Mouse (Mus musculus): ENCODE data around the gene Slc39a2.
"Not testable (repeated sequence)": the region's sequence is repeated elsewhere in the genome, so short reads cannot be mapped to it uniquely, and the experiment has no call there.

The Slc39a2 gene

GRCm38 (mm10) chr14:51902806-51903710 is 10.4 kb downstream of the Slc39a2 start:
- peak; percentile 62 to 76 for DNase-seq (ENCODE audit: low read depth in 2 of 2, low spot score in 2 of 2)

DNA sequence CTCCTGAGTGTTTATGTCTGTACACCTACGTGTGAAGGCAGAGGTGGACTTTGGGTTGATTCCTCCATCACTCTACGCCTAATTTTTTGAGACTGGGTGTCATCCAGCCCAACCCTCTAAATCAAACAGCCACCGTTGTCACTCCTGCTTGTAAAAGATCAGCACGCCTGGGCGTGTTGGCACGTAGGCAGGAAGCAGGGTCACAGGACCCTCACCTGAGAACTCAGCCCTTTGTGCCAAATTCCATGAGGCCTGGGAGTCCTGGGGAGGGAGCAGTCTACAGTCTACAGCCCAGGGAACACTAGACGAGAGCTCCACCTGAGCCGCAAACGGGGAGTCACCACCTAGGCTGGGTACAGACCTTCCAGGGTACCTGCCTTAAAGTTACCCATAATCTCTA is 11.1 kb downstream of the Slc39a2 start:
- DNase-seq (ENCODE audit: low read depth in 2 of 2, low spot score in 2 of 2): no peak

- no peak for DNase-seq (ENCODE audit: low read depth in 2 of 2, low spot score in 2 of 2)
Measured at GRCm38 (mm10) chr14:51904706-51905105, 12.0 kb downstream of the Slc39a2 start.

DNA sequence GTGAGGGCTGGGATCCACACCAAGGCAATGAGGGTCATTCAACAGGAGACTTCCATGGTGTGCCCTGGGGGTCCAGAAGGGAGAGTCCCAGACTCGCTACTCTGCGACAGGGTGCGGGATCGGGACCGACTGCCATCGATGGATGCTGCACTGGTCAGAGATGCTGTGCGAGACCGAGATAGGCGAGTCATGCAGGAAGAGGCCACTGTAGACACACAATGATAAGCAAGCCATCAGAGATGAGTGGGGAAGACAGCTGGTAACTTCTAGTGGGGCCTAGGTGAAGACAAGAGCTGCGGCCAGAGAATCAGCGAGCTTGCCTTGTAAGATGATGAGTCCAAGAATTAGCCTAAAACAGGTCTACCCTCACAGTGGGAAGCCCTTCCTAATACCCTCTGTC is 13.4 kb downstream of the Slc39a2 start:
- DNase-seq (ENCODE audit: low read depth in 2 of 2, low spot score in 2 of 2): no peak

DNA sequence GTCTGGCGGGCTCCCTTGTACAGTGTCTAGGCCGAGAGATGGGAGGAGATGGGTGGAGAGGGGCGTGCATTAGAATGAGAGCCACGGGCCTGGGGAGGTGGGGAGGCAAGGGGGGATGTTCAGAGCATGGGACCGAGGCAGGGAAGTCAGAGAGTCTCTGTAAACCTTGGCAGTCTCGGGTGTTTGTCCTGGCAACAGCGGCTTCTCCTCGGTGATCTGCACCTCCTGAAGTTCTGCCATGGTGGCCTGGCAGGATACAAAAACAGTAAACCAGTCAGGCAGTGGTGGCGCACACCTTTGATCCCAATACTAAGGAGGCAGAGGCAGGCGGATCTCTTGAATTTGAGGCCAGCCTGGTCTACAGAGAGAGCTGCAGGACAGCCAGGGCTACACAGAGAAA is 18.6 kb downstream of the Slc39a2 start:
- no peak for DNase-seq (ENCODE audit: low read depth in 2 of 2, low spot score in 2 of 2)

DNA sequence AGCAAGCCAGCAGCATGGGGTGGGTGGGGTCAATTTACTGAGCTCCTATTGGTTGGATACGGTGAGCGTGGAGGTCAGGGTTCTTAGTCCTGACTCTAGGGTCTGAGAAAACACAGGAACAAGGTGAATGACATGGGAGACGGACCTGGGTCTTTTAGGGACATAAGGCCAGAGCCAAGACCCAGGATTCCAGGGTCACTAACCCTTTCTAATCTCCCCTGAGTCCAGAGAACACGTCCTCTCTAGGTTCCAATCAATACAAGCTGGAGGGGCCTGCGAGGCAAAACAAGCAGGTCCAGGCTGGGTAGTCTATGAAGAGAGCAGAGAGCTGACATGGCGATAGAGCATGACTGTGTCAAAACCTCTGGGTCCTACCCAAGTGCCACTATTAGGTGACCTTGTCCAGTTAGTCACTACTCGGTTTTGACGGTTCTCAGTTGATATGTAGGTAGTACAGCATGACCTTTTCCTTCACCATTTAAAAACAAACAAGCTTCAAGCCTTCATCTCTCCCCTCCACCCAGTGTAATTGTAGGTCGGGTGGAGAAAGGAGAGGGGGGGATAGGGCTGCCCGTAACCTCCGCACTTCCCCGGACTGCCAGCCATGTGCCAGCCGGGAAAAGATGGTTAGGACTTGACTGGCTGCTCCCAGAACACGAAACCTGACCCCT is 19.8 kb downstream of the Slc39a2 start:
- DNase-seq (ENCODE audit: low read depth in 2 of 2, low spot score in 2 of 2): no peak

DNA sequence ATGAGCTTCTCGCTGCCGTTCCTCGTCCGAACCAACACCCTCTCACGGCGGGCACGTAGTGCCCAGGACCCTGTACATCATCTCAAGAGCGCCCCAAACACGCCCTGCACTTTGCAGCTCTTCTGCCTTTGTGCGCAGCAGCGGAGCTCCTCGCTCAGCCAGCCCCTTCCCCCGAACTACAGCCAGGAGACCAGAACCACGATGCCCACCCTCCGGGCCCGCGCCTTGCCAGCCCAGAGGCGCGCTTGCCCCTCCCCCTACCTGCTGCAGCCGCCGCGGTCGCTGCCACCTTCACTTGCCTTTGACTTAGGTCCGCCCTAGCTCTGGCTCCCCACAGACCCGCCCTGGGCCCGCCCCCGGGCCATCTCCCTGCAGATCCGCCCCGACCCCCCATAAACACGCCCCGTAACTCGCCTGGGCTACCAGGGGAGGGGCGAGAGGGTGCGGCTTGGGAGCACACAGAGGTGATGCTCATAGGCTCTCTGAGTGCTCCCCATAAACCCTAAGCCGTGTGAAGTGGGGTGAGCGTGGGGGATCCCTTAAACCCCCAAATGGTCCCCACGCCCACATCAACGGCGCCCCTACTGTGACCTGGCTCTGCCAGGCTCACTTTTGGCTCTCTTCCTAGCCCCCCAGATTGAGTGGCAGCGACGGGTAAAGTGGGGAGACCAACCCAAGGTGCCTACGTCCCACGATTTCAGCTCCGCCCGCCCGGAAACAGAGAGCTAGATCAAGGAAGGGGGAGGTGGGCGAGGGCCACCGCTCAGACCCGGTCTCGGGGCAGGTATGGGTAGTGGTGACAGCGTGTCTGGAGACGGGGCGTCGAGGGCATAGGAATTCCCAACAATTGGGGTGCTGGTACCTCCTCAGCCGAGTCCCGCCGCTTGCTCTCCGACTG is 20.6 kb downstream of the Slc39a2 start:
- DNase-seq (ENCODE audit: low read depth in 2 of 2, low spot score in 2 of 2): peak; percentile 86 to 89

- peak in 1 of 2 experiments; percentile 5 for DNase-seq (ENCODE audit: low read depth in 2 of 2, low spot score in 2 of 2)
Measured at GRCm38 (mm10) chr14:51913960-51914762, 21.5 kb downstream of the Slc39a2 start, which contains the start of gene Ndrg2. Gene Ndrg2, minus strand, starts transcription at chr14:51914158.

DNA sequence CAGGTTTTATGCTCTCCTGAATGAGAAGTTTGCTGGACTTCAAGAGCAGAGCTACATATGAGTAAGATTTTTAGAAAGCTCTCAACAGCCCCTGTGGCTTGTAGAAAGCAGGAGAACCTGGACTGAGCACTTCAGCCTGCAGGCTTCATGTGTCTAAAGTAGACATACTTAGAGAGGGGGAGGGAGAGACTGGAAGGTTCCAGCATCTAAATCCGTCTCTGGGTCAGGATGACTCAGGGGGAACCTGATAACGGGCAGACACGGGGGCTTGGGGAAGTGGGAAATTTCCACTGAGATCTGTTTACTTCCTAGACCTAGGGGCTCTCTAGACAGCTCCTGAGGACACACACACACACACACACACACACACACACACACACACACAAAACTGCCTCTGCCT is 22.3 kb downstream of the Slc39a2 start:
- DNase-seq (ENCODE audit: low read depth in 2 of 2, low spot score in 2 of 2): no peak

DNA sequence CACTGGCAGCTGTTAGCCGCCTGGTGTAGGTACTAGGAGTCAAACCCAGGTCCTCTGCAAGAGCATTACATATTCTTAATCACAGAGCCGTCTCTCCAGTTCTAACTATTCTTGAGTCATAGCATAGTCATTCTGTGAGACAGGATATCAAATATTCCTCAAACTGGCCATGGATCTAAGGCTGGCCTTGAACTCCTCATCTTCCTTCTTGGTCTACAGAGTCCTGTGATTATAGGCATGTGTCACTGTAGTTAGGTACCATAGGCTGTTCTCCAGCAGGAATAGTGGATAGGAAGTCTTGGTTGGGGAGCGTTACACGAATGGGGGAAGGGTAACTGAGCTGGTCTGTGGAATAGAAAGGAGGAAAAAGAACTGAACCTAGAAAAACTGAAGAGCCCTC is 23.9 kb downstream of the Slc39a2 start:
- DNase-seq (ENCODE audit: low read depth in 2 of 2, low spot score in 2 of 2): no peak

- no peak for DNase-seq (ENCODE audit: low read depth in 2 of 2, low spot score in 2 of 2)
Measured at GRCm38 (mm10) chr14:51918125-51918524, 25.4 kb downstream of the Slc39a2 start, which contains the start of gene Tppp2. Gene Tppp2, plus strand, starts transcription at chr14:51918425.

GRCm38 (mm10) chr14:51918966-51919365 is 26.3 kb downstream of the Slc39a2 start:
- no peak for DNase-seq (ENCODE audit: low read depth in 2 of 2, low spot score in 2 of 2)

DNA sequence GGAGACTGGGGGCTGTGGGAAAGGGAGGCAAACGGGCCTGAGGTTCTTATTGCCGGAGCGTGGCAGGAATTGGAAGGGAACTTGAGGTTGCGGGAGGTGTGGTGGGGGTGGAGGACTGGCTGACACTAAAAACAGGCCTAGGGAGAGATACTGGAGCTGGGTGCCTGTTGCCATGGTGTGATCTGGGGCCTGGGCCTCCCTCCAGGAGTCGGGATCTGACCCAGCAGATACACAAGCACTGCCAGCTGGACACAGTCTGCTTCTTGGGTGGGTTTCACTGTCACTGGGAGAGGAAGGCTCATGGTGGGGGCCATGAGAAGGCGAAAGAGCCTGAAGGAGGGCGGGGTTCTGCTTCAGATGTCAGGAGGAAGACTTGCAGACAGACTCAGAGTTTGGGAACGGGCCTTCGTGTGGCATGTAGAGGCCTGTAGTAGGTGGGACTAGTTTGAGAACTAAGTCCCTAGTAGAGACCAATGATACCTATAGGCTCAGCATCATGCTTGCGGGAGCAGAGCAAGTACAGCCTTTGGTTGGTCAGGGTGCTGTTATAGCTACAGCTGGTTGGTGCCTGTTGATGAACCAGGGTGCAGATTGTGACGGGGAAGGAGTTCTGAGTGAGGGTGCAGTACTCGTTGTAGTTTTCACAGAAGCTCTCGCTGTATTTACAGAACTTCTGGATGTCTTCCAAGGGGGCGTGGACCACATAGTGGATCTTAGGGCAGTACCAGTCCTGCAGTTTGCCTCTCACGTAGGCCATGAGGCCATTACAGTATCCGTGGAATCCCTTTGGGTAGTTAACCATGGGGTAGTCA is 29.3 kb downstream of the Slc39a2 start:
- DNase-seq (ENCODE audit: low read depth in 2 of 2, low spot score in 2 of 2): no peak

- DNase-seq (ENCODE audit: low read depth in 2 of 2, low spot score in 2 of 2): no peak
Measured at GRCm38 (mm10) chr14:51922571-51922865, 29.8 kb downstream of the Slc39a2 start, which contains the start of gene Rnase13. Gene Rnase13, minus strand, starts transcription at chr14:51922773.

GRCm38 (mm10) chr14:51922910-51923309 is 30.2 kb downstream of the Slc39a2 start:
- DNase-seq (ENCODE audit: low read depth in 2 of 2, low spot score in 2 of 2): no peak

DNA sequence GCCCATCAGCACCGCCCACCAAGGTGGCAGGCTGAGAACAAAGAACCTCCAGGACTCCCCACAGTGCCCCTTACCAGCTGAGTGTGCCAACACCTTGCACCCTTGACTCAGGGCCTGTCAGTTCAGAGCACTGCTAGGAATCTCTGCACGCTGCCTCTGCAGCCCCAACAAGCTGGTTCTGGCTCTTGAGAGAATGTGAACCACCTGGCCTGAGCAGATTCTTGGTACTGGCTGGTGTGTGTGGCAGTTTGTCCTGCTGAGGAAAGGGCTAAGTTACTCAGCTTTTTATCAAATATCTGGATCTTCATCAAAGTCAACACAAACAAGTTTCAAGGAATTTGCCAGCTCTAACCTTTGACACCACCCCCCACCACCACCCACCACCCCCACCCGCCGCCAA is 30.8 kb downstream of the Slc39a2 start:
- DNase-seq (ENCODE audit: low read depth in 2 of 2, low spot score in 2 of 2): no peak

DNA sequence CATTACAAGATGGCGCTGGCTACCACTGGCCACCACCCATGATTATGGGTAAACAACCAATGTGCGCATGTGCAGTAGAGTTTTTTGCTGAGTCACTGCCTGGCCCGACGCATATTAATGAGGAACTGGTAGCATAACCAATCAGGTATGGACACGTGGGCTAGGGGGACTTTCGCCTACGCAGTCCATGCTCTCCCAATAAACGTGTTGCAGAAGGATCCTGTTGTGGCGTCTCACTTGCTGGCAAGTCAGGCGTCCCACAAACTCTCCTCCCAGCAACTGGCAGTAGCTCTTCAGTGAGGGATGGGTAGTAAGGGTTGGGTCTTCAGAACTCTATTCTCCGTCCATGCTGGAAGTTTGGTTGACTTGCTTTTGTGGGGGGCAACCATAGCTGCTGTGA is 34.2 kb downstream of the Slc39a2 start:
- DNase-seq (ENCODE audit: low read depth in 2 of 2, low spot score in 2 of 2): not testable (repeated sequence)

GRCm38 (mm10) chr14:51929309-51929943 is 36.7 kb downstream of the Slc39a2 start:
- no peak for DNase-seq (ENCODE audit: low read depth in 2 of 2, low spot score in 2 of 2)

DNA sequence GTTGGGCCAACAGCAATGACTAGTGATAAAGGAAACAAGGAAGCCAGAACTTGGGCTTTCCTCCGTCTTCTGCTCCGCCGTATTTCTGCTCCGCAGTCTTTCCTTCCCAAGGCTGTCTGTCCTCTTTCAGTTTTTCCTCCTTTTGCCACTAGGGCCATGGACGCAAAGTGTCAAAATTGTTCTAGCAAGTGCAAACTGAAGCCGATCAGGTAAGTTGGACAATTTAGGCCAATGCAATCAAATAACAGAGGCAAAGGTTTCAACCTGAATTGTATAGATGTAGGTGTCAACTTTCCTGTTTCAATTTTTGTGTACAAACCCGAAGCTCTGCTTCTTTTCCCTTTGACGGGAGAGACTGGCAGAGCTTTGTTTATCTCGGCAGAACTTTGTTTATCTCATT is 37.3 kb downstream of the Slc39a2 start:
- no peak for DNase-seq (ENCODE audit: low read depth in 2 of 2, low spot score in 2 of 2)

Data from CD8-positive naive resting alpha-beta T cell, adult 2 months (primary cell).